Mouse (Mus musculus) E14TG2a.4 (cell line): ENCODE data around the gene Arl14ep.

Experiments
- CTCF ChIP-seq: conservative IDR thresholded peaks from 2 replicates; pipeline ENCODE4 v1.5.1; 2014; ENCODE audit warnings: low read length
- NANOG ChIP-seq: IDR thresholded peaks from 2 replicates; pipeline ENCODE4 v1.6.1; 2014; ENCODE audit warnings: borderline replicate concordance, low read length, mixed read lengths

GRCm38 (mm10) chr2:106972851-106973250 is 1.4 kb downstream of the Arl14ep start:
- TF ChIP-seq CTCF (no peak), NANOG (no peak)
